Mouse (Mus musculus): Measurements from ENCODE around the gene Nell2. TPM values are rescaled to one million over a fixed set of nuclear protein-coding genes. Genes with fewer than 3 reads are reported as not detected.

The Nell2 gene
- polyA plus RNA-seq, 1 experiment from 2014 or later, result 67.0 TPM

DNA sequence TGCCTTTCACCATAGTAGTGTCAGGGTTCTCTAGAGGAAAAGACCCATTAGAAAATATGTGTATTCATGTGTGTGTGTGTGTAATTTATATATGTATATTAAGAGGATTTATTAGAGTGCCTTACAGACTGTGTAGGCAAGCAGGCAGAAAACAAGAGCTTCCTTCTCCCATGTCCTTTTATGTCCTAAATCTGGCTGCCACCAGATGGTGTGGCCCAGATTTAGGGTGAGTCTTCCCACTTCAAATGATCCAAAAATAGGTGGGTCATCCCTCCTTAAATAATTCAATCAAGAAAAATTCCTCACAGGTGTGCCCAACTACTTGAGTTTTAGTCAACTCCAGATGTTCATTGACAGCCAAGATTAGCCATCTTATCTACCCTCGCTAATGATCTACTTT lies 460.3 kb downstream of the Nell2 start:
- Histone ChIP-seq H3K27ac (ENCODE audit: low read depth, low read length) (no peak overlapping the region), H3K4me3 (ENCODE audit: low read depth, low read length) (no peak overlapping the region), H3K36me3 (ENCODE audit: control insufficient read depth, insufficient read depth, low read length) (no peaks in the 10 kb centered on the region), H3K27me3 (ENCODE audit: control insufficient read depth, insufficient read depth, low read length) (no peaks in the 10 kb centered on the region), H3K9ac (ENCODE audit: low read length) (no peak overlapping the region), H3K9me3 (ENCODE audit: control insufficient read depth, low read length) (no peaks in the 10 kb centered on the region), H3K4me1 (replicated peaks; ENCODE audit: control insufficient read depth, insufficient read depth, low read length) (no peaks in the 10 kb centered on the region), H3K4me2 (ENCODE audit: low read depth, low read length, severe bottlenecking) (no peak overlapping the region)
- no peak for DNase-seq (ENCODE audit: low spot score)
- ATAC-seq (replicated peaks; ENCODE audit: low FRiP score), result no peak
- 95% methylated on average over 1 of the region's 1 CpGs for WGBS

DNA sequence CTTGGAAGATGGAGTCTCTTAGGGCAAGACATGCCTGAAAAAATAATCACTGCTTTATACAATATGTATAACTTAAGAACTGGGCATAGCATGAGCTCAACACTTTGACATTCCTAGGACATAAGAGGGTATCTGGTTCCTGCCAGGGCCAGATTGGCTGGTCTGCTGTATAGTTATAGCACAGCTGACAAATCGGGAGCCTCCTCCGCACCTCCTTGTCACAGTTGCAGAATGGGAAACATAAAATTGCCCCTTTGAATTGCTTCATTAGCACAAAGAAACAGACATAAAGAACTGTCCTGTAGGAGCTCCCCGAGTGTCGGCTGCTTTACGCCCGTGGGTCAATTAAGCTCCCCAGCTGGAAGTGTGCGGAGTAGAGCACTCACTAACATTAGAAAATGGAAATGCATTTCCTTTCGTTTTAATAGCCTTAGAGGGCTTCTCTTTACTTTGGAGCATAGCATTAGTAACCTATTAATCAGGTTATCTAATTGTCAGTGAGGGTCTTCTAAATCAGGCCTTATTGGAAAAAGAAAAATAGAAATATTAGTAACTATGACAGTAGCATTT lies 473.2 kb downstream of the Nell2 start:
- H3K27ac ChIP-seq (ENCODE audit: low read depth, low read length), result no peak overlapping the region
- no peaks in the 10 kb centered on the region for H3K9me3 ChIP-seq (ENCODE audit: control insufficient read depth, low read length)
- 55% methylated on average over 8 of the region's 8 CpGs for WGBS
- no peak overlapping the region for H3K4me3 ChIP-seq (ENCODE audit: low read depth, low read length)
- H3K4me1 ChIP-seq (replicated peaks; ENCODE audit: control insufficient read depth, insufficient read depth, low read length), result no peaks in the 10 kb centered on the region
- ATAC-seq (replicated peaks; ENCODE audit: low FRiP score) (no peak), DNase-seq (ENCODE audit: low spot score) (no peak)
- H3K9ac ChIP-seq (ENCODE audit: low read length), result no peak overlapping the region
- H3K4me2 ChIP-seq (ENCODE audit: low read depth, low read length, severe bottlenecking), result no peak overlapping the region
- no peaks in the 10 kb centered on the region for H3K36me3 ChIP-seq (ENCODE audit: control insufficient read depth, insufficient read depth, low read length)
- H3K27me3 ChIP-seq (ENCODE audit: control insufficient read depth, insufficient read depth, low read length), result no peaks in the 10 kb centered on the region

DNA sequence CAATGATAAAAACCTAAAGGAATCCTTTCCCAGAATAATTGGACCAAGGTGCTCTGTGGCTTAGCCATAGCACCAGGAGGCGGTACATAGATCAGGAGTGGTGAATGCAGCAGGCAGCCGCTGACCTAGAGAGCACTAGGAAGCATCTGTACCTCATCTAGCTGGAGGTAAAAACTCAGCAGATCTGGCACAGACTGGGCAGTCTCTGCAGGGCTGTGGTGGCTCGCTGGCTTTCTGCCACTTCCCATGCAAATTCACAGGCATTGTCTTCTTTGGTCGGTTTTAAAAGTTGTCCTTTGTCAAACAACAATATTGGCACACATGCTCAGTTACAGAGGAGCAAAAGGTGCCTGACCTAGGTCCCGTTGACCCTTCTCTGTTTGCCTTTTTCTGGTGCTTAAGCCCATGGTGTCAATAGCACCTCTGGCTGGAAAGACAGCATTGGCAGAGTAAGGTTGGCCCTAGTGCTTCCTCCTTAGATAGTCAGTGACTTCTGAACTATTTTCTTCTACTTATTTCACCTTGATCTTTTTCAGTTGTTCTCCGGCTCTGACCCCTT lies 479.1 kb downstream of the Nell2 start:
- Histone ChIP-seq H3K27me3 (ENCODE audit: control insufficient read depth, insufficient read depth, low read length) (no peaks in the 10 kb centered on the region), H3K9me3 (ENCODE audit: control insufficient read depth, low read length) (no peaks in the 10 kb centered on the region), H3K4me1 (replicated peaks; ENCODE audit: control insufficient read depth, insufficient read depth, low read length) (no peaks in the 10 kb centered on the region), H3K4me2 (ENCODE audit: low read depth, low read length, severe bottlenecking) (no peak overlapping the region), H3K9ac (ENCODE audit: low read length) (no peak overlapping the region), H3K4me3 (ENCODE audit: low read depth, low read length) (no peak overlapping the region), H3K27ac (ENCODE audit: low read depth, low read length) (no peak overlapping the region), H3K36me3 (ENCODE audit: control insufficient read depth, insufficient read depth, low read length) (no peaks in the 10 kb centered on the region)
- 70% methylated on average over 6 of the region's 6 CpGs for WGBS
- DNase-seq (ENCODE audit: low spot score) (no peak), ATAC-seq (replicated peaks; ENCODE audit: low FRiP score) (no peak)

DNA sequence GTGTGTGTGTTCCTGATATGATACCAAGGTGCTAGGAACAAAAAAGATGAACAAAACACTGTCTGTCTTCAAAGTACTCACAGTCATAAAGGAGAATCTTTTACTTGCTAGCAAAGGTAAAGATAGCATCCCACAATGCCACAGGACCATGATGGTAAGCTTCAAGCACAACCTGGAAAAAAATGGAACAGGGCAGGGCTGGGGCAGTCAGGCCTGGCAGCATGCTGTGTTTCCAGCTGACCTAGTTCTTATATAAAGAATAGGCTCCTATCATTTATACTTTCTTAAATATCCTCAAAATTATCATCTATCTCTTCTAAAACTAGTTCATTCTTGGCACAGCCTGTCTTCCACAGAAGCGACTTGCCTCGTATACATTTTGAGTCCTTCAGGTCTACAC lies 480.9 kb downstream of the Nell2 start:
- Histone ChIP-seq H3K4me1 (replicated peaks; ENCODE audit: control insufficient read depth, insufficient read depth, low read length) (no peaks in the 10 kb centered on the region), H3K27me3 (ENCODE audit: control insufficient read depth, insufficient read depth, low read length) (no peaks in the 10 kb centered on the region), H3K27ac (ENCODE audit: low read depth, low read length) (no peak overlapping the region), H3K9me3 (ENCODE audit: control insufficient read depth, low read length) (no peaks in the 10 kb centered on the region), H3K4me3 (ENCODE audit: low read depth, low read length) (no peak overlapping the region), H3K4me2 (ENCODE audit: low read depth, low read length, severe bottlenecking) (no peak overlapping the region), H3K9ac (ENCODE audit: low read length) (no peak overlapping the region), H3K36me3 (ENCODE audit: control insufficient read depth, insufficient read depth, low read length) (no peaks in the 10 kb centered on the region)
- DNase-seq (ENCODE audit: low spot score) (no peak), ATAC-seq (replicated peaks; ENCODE audit: low FRiP score) (no peak)
- 95% methylated on average over 2 of the region's 2 CpGs for WGBS

DNA sequence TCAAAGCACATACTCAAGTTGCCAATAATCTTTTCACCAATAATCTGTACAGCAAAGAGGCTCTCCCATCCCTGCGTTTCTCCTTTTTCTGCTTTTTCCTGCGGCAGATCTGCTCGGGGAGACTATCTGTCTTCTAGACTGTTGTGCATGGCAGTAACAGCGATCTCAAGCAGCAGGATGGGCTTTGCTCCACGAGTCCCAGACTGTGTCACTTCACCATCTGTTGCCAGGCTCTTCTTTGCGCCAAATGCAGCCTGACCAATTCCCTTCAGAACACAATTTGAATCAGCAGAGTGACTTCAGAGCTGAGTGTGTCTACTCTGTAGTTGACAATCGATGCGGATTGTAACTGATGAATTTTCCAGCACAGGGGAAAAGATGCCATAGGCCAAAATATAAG lies 484.3 kb downstream of the Nell2 start:
- no peak for ATAC-seq (replicated peaks; ENCODE audit: low FRiP score)
- no peak overlapping the region for H3K27ac ChIP-seq (ENCODE audit: low read depth, low read length)
- H3K9me3 ChIP-seq (ENCODE audit: control insufficient read depth, low read length), result no peaks in the 10 kb centered on the region
- no peaks in the 10 kb centered on the region for H3K36me3 ChIP-seq (ENCODE audit: control insufficient read depth, insufficient read depth, low read length)
- H3K4me1 ChIP-seq (replicated peaks; ENCODE audit: control insufficient read depth, insufficient read depth, low read length), result no peaks in the 10 kb centered on the region
- DNase-seq (ENCODE audit: low spot score), result no peak
- no peaks in the 10 kb centered on the region for H3K27me3 ChIP-seq (ENCODE audit: control insufficient read depth, insufficient read depth, low read length)
- H3K4me3 ChIP-seq (ENCODE audit: low read depth, low read length), result no peak overlapping the region
- no peak overlapping the region for H3K4me2 ChIP-seq (ENCODE audit: low read depth, low read length, severe bottlenecking)
- no peak overlapping the region for H3K9ac ChIP-seq (ENCODE audit: low read length)
- 88% methylated on average over 8 of the region's 8 CpGs for WGBS

DNA sequence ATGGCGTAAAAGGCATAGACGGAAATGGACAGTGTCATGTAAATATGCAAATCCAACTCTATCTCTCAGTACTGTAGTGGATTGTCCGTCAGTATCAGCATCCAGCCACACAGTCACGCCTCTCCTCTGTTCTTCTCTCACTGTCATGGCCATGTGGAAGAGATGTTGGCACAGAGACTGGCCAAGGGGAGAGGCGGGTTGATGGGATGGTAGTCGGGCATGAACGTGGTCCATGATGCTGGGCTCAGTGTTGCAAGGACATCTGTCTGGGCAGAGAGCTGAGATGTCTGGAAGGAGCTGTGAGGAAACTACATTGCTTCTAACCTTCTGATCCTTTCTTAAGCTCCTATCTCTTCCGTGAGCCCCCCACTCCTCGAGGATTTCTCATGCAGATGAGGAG lies 485.9 kb downstream of the Nell2 start:
- Histone ChIP-seq H3K36me3 (ENCODE audit: control insufficient read depth, insufficient read depth, low read length) (no peaks in the 10 kb centered on the region), H3K4me2 (ENCODE audit: low read depth, low read length, severe bottlenecking) (no peak overlapping the region), H3K4me3 (ENCODE audit: low read depth, low read length) (no peak overlapping the region), H3K27ac (ENCODE audit: low read depth, low read length) (no peak overlapping the region), H3K27me3 (ENCODE audit: control insufficient read depth, insufficient read depth, low read length) (no peaks in the 10 kb centered on the region), H3K4me1 (replicated peaks; ENCODE audit: control insufficient read depth, insufficient read depth, low read length) (no peaks in the 10 kb centered on the region), H3K9ac (ENCODE audit: low read length) (no peak overlapping the region), H3K9me3 (ENCODE audit: control insufficient read depth, low read length) (no peaks in the 10 kb centered on the region)
- 90% methylated on average over 9 of the region's 9 CpGs for WGBS
- no peak for DNase-seq (ENCODE audit: low spot score)
- ATAC-seq (replicated peaks; ENCODE audit: low FRiP score), result no peak

DNA sequence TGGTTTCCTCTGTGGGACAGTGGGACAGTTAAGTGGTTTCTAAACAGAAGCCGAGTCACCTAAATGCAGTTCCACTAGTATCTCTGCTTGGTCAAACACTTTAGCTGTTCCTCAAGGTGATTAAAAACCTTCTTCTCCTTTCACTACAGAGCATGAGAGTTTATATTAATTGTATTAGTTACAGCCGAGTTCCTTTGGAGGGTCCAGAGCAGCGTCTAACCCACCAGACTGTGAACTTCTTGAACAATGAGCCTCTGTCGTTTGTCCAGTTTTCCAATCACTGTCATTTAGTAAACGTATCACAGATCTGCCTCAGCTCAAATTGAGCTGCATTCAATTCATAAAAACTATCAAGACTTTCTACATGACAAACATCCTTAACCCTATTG lies 498.9 kb downstream of the Nell2 start:
- no peaks in the 10 kb centered on the region for H3K4me1 ChIP-seq (replicated peaks; ENCODE audit: control insufficient read depth, insufficient read depth, low read length)
- no peak overlapping the region for H3K27ac ChIP-seq (ENCODE audit: low read depth, low read length)
- WGBS, result 62% methylated on average over 5 of the region's 5 CpGs
- no peaks in the 10 kb centered on the region for H3K36me3 ChIP-seq (ENCODE audit: control insufficient read depth, insufficient read depth, low read length)
- no peak overlapping the region for H3K4me3 ChIP-seq (ENCODE audit: low read depth, low read length)
- H3K9me3 ChIP-seq (ENCODE audit: control insufficient read depth, low read length), result no peaks in the 10 kb centered on the region
- ATAC-seq (replicated peaks; ENCODE audit: low FRiP score), result no peak
- DNase-seq (ENCODE audit: low spot score), result no peak
- no peak overlapping the region for H3K4me2 ChIP-seq (ENCODE audit: low read depth, low read length, severe bottlenecking)
- H3K27me3 ChIP-seq (ENCODE audit: control insufficient read depth, insufficient read depth, low read length), result no peaks in the 10 kb centered on the region
- no peak overlapping the region for H3K9ac ChIP-seq (ENCODE audit: low read length)

DNA sequence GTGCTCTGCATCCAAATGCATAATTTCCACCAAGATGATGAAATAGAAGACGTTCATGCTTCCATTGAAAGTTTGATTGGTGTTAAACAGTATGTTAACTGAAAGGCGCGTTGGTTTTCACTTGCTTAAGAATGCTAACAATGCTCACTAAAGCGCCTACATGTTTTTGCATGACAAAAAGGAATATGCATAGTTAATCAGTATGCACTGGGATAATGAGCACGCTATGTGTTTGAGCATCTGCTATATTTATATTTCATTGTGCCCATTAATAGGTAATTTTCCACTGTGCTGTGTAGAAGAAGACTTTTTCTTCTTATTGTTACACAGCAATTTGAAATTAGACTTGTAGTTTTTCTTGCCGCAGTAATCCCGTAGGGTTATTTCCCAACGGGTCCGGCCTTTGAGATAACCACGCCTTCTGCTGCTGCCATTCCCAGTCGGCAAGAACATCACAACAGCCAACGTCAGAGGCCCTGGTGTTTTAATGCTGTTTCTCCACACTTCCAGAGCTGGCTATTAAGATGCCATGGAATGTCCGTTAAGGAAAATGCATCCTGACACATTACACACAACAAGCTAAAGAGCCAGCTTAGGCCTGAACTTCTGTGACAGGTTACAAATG lies 499.4 kb downstream of the Nell2 start:
- no peaks in the 10 kb centered on the region for H3K4me1 ChIP-seq (replicated peaks; ENCODE audit: control insufficient read depth, insufficient read depth, low read length)
- no peaks in the 10 kb centered on the region for H3K9me3 ChIP-seq (ENCODE audit: control insufficient read depth, low read length)
- WGBS, result 63% methylated on average over 13 of the region's 13 CpGs
- H3K27ac ChIP-seq (ENCODE audit: low read depth, low read length), result no peak overlapping the region
- no peaks in the 10 kb centered on the region for H3K27me3 ChIP-seq (ENCODE audit: control insufficient read depth, insufficient read depth, low read length)
- no peaks in the 10 kb centered on the region for H3K36me3 ChIP-seq (ENCODE audit: control insufficient read depth, insufficient read depth, low read length)
- ATAC-seq (replicated peaks; ENCODE audit: low FRiP score) (peak; percentile 44), DNase-seq (ENCODE audit: low spot score) (no peak)
- H3K4me3 ChIP-seq (ENCODE audit: low read depth, low read length), result no peak overlapping the region
- H3K4me2 ChIP-seq (ENCODE audit: low read depth, low read length, severe bottlenecking), result 0 out of 2 replicates have a peak overlapping the region, but pooled peaks have one; percentile 8
- no peak overlapping the region for H3K9ac ChIP-seq (ENCODE audit: low read length)

Data from forebrain, embryonic 11.5 days (tissue).